Mouse (Mus musculus) kidney, adult 2 months (tissue): Measurements from ENCODE around the gene Ptprb.

ENCODE experiments used
- CTCF ChIP-seq: fragments of 200-500 bp; conservative IDR thresholded peaks from 2 replicates; pipeline ENCODE4 v1.5.1; 2011; ENCODE audit warnings: low read depth, mild to moderate bottlenecking, control low read depth, low read length, moderate library complexity, mixed read lengths; ENCODE audit not compliant: insufficient read depth, insufficient read length
- POLR2A ChIP-seq: fragments of 200-500 bp; IDR thresholded peaks from one replicate; pipeline ENCODE4 v1.6.1; 2011; ENCODE audit warnings: low read depth, low read length, control low read depth

- TF ChIP-seq POLR2A (no peak), CTCF (no peak)
Observed at GRCm38 (mm10) chr10:116394585-116394984, 119.3 kb downstream of the Ptprb start.
